ENCODE assay signal across 15 mouse cellular contexts in the genomic region with DNA sequence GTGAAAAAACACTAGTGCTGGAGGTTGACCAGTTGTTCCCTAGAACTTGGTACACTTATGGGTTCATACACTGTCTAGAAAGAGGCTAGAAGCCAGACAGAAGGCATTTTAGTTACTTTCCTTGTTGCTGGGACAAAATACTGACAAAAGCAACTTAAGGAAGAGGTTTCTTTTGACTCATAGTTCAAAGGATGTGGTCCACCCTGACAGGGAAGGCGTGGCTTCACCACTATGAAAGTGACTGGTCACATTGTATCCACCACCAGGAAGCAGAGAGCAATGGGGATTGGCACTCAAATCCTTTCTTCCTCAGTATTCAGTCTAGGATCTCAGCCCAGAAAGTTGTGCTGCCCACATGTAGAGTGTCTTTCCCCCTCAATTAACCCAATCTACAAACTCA.
"Had no signal": no experiment of that assay in that cellular context is flagged by ENCODE, and none has a peak within 500 bp of the region (broad histone marks: within the 10 kb centered on the region; RNA-seq: fewer than 3 reads in every experiment).

No protein-coding gene starts in this region.

- H3K9ac ChIP-seq: limb, embryonic 13.5 days; liver, embryonic 14.5 days; neural tube, embryonic 12.5 days had no signal

- H3K4me1 ChIP-seq: neural tube, embryonic 12.5 days had no signal

- DNase-seq: kidney, adult 9 months; kidney, postnatal 36 days; layer of hippocampus, adult 9-11 months; layer of hippocampus, postnatal 36 days; left cerebral cortex, postnatal 4 days; lung, adult 18-20 months; lung, postnatal 36 days; midbrain, embryonic 14.5 days; thymus, adult 18-20 months; thymus, postnatal 14 days had no signal

- ATAC-seq: lung, postnatal 0 days had no signal

- H3K4me3 ChIP-seq: limb, embryonic 13.5 days; neural tube, embryonic 12.5 days had no signal

- H3K4me2 ChIP-seq: limb, embryonic 13.5 days; neural tube, embryonic 12.5 days had no signal

- H3K36me3 ChIP-seq: limb, embryonic 13.5 days; neural tube, embryonic 12.5 days had no signal

- H3K27me3 ChIP-seq: limb, embryonic 13.5 days; neural tube, embryonic 12.5 days had no signal

- H3K27ac ChIP-seq: kidney, postnatal 0 days; limb, embryonic 13.5 days; liver, embryonic 14.5 days; neural tube, embryonic 12.5 days had no signal

- H3K9me3 ChIP-seq: limb, embryonic 13.5 days; neural tube, embryonic 12.5 days had no signal
